8 mouse cellular contexts compared by ENCODE assay signal in genomic region chr12:19288271-19288890, GRCm38 (mm10).
A peak's percentile ranks its signal among the peaks of the same experiment; 100 is the strongest.
DNase-seq lines count a peak whose midpoint lies in the region; ATAC-seq and TF ChIP-seq lines count a peak whose summit lies in the region.
"Not testable (repeated sequence)": the region's sequence is repeated elsewhere in the genome, so short reads cannot be mapped to it uniquely, and the experiment has no call there.

No protein-coding gene starts in this region.

- H3K9me3 ChIP-seq in forebrain, postnatal 0 days (ENCODE audit: low read length); limb, embryonic 15.5 days; midbrain, embryonic 14.5 days (ENCODE audit: control insufficient read depth, low read length): not testable (repeated sequence)

- H3K4me2 ChIP-seq in forebrain, postnatal 0 days (ENCODE audit: low read depth), result not testable (repeated sequence)
- H3K4me2 ChIP-seq in limb, embryonic 15.5 days, result peak overlapping the region; percentile 41
- peak overlapping the region; percentile 10 for H3K4me2 ChIP-seq in midbrain, embryonic 14.5 days (ENCODE audit: low read length)

- not testable (repeated sequence) for H3K27me3 ChIP-seq in forebrain, postnatal 0 days (ENCODE audit: insufficient read depth, low read length); limb, embryonic 15.5 days; midbrain, embryonic 14.5 days (ENCODE audit: control insufficient read depth, insufficient read depth, low read length)

- H3K4me3 ChIP-seq in forebrain, postnatal 0 days (ENCODE audit: low read depth, low read length), result peak overlapping the region; percentile 11; the same call in 1 of the 2 replicates
- peak overlapping the region; percentile 47 for H3K4me3 ChIP-seq in limb, embryonic 15.5 days
- H3K4me3 ChIP-seq in midbrain, embryonic 14.5 days (replicated peaks; ENCODE audit: low read depth, low read length), result peak overlapping the region; percentile 21

- H3K27ac ChIP-seq in forebrain, postnatal 0 days (ENCODE audit: low read depth, low read length); limb, embryonic 15.5 days; midbrain, embryonic 14.5 days (replicated peaks; ENCODE audit: low read depth, low read length): not testable (repeated sequence)

- H3K36me3 ChIP-seq in forebrain, postnatal 0 days (ENCODE audit: insufficient read depth); limb, embryonic 15.5 days; midbrain, embryonic 14.5 days (ENCODE audit: control insufficient read depth, insufficient read depth, low read length): not testable (repeated sequence)

- peak overlapping the region; percentile 18; the same call in 1 of the 2 replicates for H3K9ac ChIP-seq in forebrain, postnatal 0 days
- H3K9ac ChIP-seq in limb, embryonic 15.5 days, result peak overlapping the region; percentile 20; the same call in 1 of the 2 replicates
- not testable (repeated sequence) for H3K9ac ChIP-seq in midbrain, embryonic 14.5 days (replicated peaks; ENCODE audit: low read length)

- not testable (repeated sequence) for H3K4me1 ChIP-seq in forebrain, postnatal 0 days (ENCODE audit: insufficient read depth); limb, embryonic 15.5 days; midbrain, embryonic 14.5 days (ENCODE audit: control insufficient read depth, insufficient read depth, low read length)

- ATAC-seq in forebrain, postnatal 0 days, result peak; percentile 84
- not testable (repeated sequence) for ATAC-seq in limb, embryonic 15.5 days (ENCODE audit: insufficient number of reproducible peaks, low FRiP score, low TSS enrichment, low read depth); midbrain, embryonic 14.5 days (ENCODE audit: low FRiP score, low TSS enrichment)

- DNase-seq in B cell, adult 2 months, result peak; percentile 34 to 47
- peak; percentile 21 for DNase-seq in c-Kit-positive CD71-positive TER-119-negative erythroid progenitor cells, embryonic 14.5 days (ENCODE audit: low read depth)
- peak; percentile 44 for DNase-seq in forebrain, postnatal 0 days
- DNase-seq in heart, postnatal 14 days, result peak; percentile 77 to 78
- peak; percentile 60 for DNase-seq in kidney, postnatal 14 days
- peak; percentile 31 for DNase-seq in midbrain, embryonic 14.5 days
- peak; percentile 9 to 37 for DNase-seq in spleen, postnatal 14 days (ENCODE audit: low spot score in 2 of 2)

- not testable (repeated sequence) for TF ChIP-seq CTCF in forebrain, postnatal 0 days (IDR thresholded peaks at IDR 0.05; ENCODE audit: low read depth)

- intact Hi-C loops in heart, postnatal 14 days (cut with DNase I), result not testable (repeated sequence)

- 16% methylated on average over 67 of the region's 75 CpGs for WGBS in forebrain, postnatal 0 days
- WGBS in limb, embryonic 15.5 days, result 5% methylated on average over 73 of the region's 75 CpGs
- 16% methylated on average over 69 of the region's 75 CpGs for WGBS in midbrain, embryonic 14.5 days

Comparison
In these comparisons a context has a peak if more than half of its experiments do, and no peak if none do; other contexts are left out.
1. DNase-seq: peak in every context shown above with its lines; median percentile 78 in heart, postnatal 14 days; 60 in kidney, postnatal 14 days; 44 in forebrain, postnatal 0 days; 40 in B cell, adult 2 months; 31 in midbrain, embryonic 14.5 days; 23 in spleen, postnatal 14 days; 21 in c-Kit-positive CD71-positive TER-119-negative erythroid progenitor cells, embryonic 14.5 days.